Mouse (Mus musculus) 3T3-L1 (cell line): ENCODE measurements at regions not wholly inside any gene's neighbourhood (a gene's known extent, or its start where the extent isn't known, plus 50 kb on each side); places are given as distances from the start of the nearest gene placed in this dataset.

Experiments used
- DNase-seq: peaks from one replicate; pipeline ENCODE4 v3.0.0-alpha.2; 2015; ENCODE audit warnings: low read depth, low spot score

DNA sequence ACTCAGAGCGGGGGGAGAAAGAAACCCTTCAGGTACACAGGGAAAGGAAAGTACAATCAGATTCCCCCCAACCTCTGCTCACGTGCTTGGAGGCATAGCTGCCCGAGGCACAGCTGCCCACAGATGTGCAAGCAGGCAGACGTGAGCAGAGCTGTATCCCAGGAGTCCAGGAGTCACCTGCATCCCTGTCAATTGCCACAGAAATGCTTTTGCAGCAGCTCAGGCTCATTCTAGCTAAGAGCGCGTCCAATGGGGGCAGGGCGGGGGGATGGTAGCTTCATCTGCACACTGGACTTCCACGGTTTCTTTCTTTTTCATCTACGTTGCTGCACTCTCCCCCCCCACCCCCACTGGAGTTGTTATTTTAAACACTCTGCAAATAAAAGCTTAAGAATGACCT, 66.0 kb upstream of the Fat4 start:
- no peak for DNase-seq

DNA sequence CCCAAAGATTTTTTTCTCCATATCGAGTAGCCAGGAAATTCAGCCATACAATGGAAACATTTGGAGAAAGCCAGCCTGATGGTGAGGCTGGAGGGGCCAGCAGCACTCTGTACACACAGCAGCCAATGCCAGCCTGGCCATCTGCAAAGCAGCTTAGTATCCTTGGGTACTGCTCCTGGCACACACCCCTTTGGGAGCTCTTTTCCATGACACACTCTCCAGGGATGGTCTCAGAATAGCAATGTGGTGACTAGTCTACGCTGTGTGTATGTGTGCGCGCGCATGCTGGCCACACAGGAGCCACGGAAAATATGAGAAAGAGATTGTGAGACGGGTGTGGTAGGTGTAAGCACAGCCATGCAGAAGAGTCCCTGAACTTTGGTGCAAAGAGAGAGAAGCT, 66.4 kb upstream of the Fat4 start:
- DNase-seq = peak; percentile 86

DNA sequence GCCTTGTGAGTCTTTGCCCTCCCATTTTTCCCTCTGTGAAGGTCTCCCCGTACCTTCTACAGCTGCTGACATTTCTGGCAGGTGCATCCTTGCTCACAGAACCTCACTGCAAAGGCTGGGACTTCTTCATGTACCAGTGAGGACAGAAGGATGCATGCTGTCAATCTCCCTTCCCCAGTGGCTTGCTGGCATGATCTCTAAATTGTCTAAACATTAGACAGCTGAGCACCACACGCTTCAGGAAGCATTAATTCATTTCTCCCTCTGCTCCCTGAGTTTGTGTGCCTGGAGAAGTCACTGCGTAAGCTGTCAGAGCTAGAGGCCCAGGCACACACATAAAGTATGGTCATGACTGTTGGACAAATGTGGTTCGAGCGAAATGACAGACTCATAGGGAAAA, 69.1 kb upstream of the Fat4 start:
- DNase-seq = no peak

DNA sequence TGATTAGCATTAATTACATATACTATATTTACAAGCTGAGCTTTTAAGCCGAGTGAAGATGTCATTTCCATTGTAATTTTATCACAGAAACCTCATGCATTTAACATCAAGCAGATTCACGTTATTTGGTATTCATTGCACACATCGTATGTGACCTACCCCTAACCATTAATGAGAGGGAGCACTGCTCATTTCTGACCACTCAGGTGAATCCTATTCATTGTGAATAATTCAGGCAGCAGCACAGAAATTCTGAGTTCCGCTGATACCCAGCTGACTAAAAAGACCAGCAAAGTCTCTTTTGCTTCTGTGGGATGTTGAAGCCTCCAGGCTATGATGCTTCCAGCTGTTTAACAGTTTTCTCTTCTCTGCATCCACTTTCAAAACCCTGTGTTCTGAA, 74.3 kb upstream of the Fat4 start:
- no peak for DNase-seq

- DNase-seq = no peak
These were observed 75.1 kb upstream of the Fat4 start for GRCm38 (mm10) chr3:38811635-38812034.

DNA sequence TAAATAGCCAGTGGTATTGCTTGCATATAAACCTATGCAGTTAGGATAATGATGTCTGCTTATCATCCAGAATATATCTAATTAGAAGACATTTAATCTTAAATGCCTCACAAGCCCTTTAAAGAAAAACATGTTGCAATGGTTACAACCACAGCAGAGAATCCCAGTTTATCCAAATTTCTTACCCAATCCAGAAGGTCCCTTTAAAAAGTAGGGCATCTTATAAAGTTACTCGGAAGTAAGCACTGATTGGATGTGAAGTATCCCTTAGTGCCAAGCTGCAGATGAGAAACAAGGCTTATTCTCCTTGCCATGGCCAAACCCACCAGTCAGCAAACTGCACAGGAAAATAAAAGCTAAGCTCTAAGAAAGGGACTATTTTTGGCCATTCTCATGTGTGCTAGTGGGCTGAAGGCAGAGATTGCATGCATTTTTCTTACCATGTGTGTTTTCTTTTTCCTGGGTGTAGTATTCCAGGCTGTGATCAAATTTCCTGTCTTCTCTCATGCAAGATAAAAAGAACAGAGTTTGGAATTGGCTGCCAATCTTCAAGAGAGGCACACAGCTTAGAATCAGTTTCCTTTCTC, 80.2 kb upstream of the Fat4 start:
- DNase-seq = no peak

GRCm38 (mm10) chr3:38806036-38806435, 80.7 kb upstream of the Fat4 start:
- DNase-seq = no peak

GRCm38 (mm10) chr3:38795646-38796301, 91.0 kb upstream of the Fat4 start:
- DNase-seq = no peak

- no peak for DNase-seq
These were observed 93.5 kb upstream of the Fat4 start for GRCm38 (mm10) chr3:38793221-38793620.

- DNase-seq = no peak
These were observed 98.0 kb upstream of the Fat4 start for GRCm38 (mm10) chr3:38788751-38789150.

GRCm38 (mm10) chr3:38783711-38784110, 103.0 kb upstream of the Fat4 start:
- DNase-seq = no peak

DNA sequence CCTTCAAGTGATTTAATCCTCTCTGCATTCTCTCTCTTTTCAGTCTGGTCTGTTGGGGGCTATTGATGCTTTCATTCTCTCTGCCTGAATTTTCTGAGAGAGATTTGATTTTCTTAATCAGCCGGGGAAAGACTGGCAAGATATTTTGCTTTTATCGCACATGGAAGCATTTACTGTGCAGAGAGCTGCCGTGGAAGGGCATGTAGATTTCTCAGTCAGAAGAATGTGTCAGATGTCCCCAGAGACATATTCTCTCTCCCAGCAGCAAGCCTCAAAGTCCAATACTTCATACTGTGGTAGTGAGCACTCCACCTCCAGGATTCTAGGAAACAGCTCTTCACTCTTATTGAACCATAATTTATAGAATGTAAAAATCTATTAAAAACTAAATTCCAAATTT, 103.7 kb upstream of the Fat4 start:
- peak; percentile 67 for DNase-seq

DNA sequence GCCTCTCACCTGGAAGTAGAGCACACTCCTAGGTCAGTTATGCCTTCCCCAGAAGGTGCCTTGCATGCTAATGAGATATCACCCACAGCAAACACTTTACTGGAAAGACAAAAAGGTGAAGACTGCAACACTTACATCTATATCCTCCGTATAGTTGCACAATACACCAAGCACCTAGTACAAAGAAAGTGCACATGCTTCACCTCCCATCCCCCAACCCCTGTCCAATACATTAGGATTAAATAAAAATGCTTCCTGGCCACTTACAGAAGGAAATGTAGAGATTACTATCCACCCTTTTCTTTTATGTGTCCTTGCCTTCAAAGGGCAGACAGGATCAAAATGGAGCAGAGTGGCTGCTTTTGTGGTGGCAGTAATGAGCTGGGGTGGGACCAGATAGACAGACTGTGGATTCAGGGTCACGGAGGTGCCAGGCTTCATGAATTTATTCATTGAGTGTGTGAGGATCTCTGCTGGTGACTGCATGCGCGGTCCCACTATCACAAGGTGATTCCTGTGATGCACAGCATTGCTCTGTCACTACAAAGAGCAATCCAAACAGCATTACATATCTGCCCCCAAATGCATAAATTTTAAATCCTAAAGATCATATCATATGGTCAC, 109.9 kb upstream of the Fat4 start:
- no peak for DNase-seq

- DNase-seq = no peak
These were observed 132.1 kb upstream of the Fat4 start for GRCm38 (mm10) chr3:38754632-38755123.

DNA sequence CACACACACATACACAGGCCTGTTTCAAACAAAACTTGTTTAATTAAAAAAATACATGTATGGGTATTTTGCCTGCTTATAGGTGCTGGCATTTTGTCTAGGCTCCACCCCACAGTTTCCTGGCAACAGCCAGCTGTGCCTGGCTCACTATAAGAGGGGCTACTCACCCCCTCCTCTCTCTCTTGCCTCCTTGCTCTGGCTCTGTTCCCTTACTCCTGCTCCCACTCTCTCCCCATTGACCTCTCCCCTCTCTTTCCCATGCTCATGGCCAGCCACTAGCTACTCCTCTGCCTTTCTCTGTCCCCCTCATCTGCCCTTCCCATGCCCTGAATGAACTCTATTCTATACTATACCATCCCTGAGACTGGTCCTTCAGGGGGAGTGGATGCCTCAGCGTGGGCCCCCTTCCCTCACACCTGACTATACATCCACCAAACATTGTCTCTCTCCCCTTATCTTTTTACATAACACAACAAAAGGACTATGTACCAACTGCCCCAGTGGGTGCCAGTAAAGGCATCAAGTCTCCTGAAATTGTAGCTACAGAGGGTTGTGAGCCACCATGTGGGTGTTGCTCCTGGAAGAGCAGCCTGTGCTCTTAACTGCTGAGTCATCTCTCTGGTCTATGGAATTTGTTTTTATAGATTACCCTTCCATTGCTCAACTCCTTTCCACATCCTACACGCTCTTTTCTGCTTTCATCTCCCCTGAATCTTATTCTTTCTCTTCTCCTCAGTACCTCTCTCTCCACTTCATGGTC, 133.1 kb upstream of the Fat4 start:
- DNase-seq = peak; percentile 8

DNA sequence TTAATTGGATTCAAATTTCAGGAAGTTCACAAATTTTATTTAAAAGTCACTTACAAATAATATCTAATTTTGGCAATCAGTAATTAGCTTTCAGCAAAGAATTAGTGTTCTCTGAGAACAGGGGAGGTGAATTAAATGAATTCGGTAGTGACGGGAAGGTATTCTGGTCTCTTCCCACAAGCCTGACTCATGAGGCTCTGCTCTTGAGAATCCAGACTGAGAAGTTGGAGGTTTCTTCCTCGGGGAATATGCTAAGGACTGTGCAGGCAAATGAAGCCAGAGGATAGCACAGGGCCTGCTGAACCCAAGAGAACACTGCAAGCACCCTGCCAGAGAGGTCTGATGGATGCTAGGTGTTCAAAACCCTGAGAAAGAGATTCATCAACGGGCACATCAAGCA, 144.6 kb upstream of the Fat4 start:
- DNase-seq = no peak

DNA sequence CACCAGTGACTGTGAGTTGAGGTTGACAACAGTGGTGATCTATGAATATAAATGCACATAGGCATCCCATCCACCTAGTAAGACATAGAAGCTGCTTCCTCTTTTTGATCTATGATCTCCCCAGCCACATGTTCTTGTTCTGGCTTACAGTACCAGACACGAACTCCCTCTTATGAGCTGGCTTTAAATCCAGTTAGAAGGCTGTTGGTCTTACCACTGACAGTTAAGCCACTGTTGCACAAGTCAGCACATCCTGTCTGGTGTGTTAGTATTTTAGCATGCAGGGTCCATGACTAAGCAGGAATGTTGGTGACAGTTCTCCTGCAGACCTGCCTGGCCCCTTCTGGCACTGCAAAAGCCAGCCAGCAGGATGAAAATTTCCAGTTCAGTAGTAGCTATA, 164.1 kb upstream of the Fat4 start:
- DNase-seq = no peak

DNA sequence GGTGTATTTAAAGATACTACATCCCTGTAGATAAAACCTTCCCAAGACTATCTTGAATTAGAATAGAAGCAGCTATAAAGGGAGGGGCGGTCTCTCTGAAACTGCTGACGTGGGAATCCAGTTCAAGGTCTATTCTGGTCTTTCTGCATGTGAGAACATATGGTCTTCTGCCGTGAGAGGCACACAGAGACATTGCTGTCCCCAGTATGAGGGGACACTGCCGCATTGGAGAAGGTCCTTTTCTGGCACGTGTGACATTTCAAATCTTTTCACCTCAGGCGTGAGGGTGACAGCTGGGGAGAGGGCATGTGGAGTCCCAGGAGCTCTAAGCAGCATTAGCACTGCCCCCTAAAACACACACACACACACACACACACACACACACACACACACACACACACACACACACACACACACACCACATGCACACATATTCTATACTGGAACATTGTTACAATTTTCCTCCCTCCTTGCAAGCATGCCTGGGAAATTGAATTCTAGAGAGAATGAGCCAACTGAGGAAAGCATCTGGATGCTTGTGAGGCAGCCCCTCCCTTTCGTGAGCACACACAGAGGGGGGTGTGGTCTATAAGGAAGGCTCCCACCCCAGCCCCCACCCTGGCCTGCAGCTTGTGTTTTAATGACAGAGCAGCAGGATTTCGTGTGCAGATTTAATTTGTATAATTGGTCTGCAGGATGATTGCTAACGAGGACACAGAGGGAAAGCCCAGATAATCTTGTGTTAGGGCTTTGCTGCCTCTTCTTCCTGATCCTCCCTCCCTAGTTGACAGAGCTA, 174.5 kb upstream of the Fat4 start:
- no peak for DNase-seq

- no peak for DNase-seq
These were observed 175.5 kb upstream of the Fat4 start for GRCm38 (mm10) chr3:38711229-38711628.

DNA sequence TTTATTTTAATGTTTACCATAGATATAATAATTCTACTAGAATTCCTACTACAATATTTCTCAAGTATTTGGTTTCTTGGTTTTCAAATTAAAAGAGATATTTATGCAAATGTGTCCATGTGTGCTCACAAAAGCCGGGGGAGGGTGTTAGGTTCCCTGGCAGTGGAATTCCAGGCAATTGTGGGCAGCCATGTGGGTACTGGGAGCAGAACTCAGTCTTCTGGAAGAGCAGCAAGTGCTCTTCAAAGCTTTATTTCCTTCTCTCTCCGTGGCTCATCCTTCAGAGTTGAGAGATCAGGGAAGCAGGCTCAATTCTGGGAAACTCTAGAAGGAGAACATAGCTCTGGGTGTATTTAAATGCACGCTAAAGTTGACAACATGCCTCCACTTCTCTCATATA, 178.8 kb upstream of the Fat4 start:
- no peak for DNase-seq

DNA sequence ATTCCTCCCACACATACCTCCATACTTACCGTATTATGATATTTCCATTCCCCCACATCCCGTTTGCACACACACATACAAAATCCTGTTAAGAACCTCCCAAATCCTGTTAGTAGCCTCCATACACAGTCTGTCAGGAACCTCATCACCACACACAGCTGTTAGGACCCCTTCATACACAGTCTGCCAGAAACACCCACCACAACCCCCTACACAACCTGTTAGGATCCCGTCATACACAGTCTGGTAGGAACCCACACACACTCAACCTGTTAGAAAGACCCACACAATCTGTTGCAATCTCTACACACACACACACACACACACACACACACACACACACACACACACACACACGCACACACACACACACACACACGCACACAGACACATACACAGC, 187.5 kb upstream of the Fat4 start:
- no peak for DNase-seq

- DNase-seq = peak; percentile 67
These were observed 188.9 kb upstream of the Fat4 start for GRCm38 (mm10) chr3:38697871-38698270.
